Mouse (Mus musculus) kidney, postnatal 0 days (tissue): ENCODE measurements around the gene Rnf217. TPM values are rescaled to one million over a fixed set of nuclear protein-coding genes. Genes with fewer than 3 reads are reported as not detected.

Source experiments
- ATAC-seq: fragments of 200-750 bp; cut with Nextera tagmentation; replicated peaks from 2 replicates; pipeline ENCODE4 v1.8.0; 2017; ENCODE audit warnings: low read depth, moderate number of reproducible peaks, moderate TSS enrichment, moderate library complexity; ENCODE audit not compliant: low FRiP score
- DNase-seq: peaks from one replicate; pipeline ENCODE4 v3.0.0-alpha.2; 2016; ENCODE audit warnings: low spot score
- H3K27ac ChIP-seq: fragments of 300-500 bp; sonication (generic); 2 replicates; pipeline ENCODE4 v1.5.1; 2014; ENCODE audit warnings: mild to moderate bottlenecking
- H3K27me3 ChIP-seq: fragments of 300-500 bp; sonication (generic); 2 replicates; pipeline ENCODE4 v1.6.1; 2014; ENCODE audit warnings: low read length, mixed read lengths; ENCODE audit not compliant: insufficient read depth
- H3K36me3 ChIP-seq: fragments of 300-500 bp; sonication (generic); 2 replicates; pipeline ENCODE4 v1.6.1; 2014; ENCODE audit warnings: low read length, mixed read lengths; ENCODE audit not compliant: insufficient read depth
- H3K4me1 ChIP-seq: fragments of 300-500 bp; sonication (generic); replicated peaks from 2 replicates; pipeline ENCODE4 v1.6.1; 2014; ENCODE audit warnings: antibody characterized with exemption, low read length, mixed read lengths; ENCODE audit not compliant: insufficient read depth
- H3K4me2 ChIP-seq: fragments of 300-500 bp; sonication (generic); 2 replicates; pipeline ENCODE4 v1.6.1; 2014; ENCODE audit warnings: mild to moderate bottlenecking, low read length, moderate library complexity, mixed read lengths
- H3K4me3 ChIP-seq: fragments of 300-500 bp; sonication (generic); replicated peaks from 2 replicates; pipeline ENCODE4 v1.5.1; 2014; ENCODE audit warnings: low read depth, low read length
- H3K9ac ChIP-seq: fragments of 300-500 bp; sonication (generic); 2 replicates; pipeline ENCODE4 v1.6.1; 2014; ENCODE audit warnings: low read depth, low read length
- H3K9me3 ChIP-seq: fragments of 300-500 bp; sonication (generic); replicated peaks from 2 replicates; pipeline ENCODE4 v1.6.1; 2016; ENCODE audit warnings: low read length, inconsistent platforms, mixed read lengths
- CTCF ChIP-seq: IDR thresholded peaks from 2 replicates; pipeline ENCODE4 v1.5.1; 2016; ENCODE audit warnings: antibody characterized with exemption, low read depth, mild to moderate bottlenecking, moderate library complexity
- WGBS: fragments of 180-500 bp; shearing (Covaris S2); extraction: QIAGEN DNeasy Blood & Tissue Kit; methylation state at CpG from one replicate; pipeline ENCODE4 v1.1.7; 2014; 5-methylcytosine and 5-hydroxymethylcytosine counted together
- polyA plus RNA-seq: library from polyadenylated mRNA; unstranded; fragments of >200 nt; fragmentation: Nextera tagmentation; extraction: Ambion mirVana; gene quantifications from 2 replicates; pipeline ENCODE4 v1.2.1, GENCODE M21; 2015

The Rnf217 gene
- polyA plus RNA-seq, 1 experiment from 2014 or later = 1.4 TPM

DNA sequence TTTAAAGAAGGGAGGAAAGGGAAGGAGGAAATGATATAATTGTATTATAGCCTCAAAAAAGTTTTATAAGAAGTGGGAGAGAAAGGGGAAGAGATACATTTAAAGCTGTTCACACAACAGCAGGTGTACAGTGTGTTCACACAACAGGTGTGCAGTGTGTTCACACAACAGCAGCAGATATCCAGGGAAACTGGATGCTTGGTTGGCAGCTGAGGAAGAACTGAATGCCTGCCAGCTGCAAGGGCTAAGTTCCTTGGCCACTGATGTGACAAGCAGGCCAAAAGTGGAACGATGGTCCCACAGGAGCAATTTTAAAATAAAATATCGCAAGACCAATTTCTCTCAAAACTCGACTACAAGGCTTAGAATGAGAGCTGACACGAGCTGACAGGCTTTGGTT, 35.7 kb downstream of the Rnf217 start:
- no peak for TF ChIP-seq CTCF
- no peaks in the 10 kb centered on the region for H3K27me3 ChIP-seq
- H3K27ac ChIP-seq = no peak overlapping the region
- no peaks in the 10 kb centered on the region for H3K36me3 ChIP-seq
- no peak overlapping the region for H3K9ac ChIP-seq
- 83% methylated on average over 4 of the region's 4 CpGs for WGBS
- H3K4me2 ChIP-seq = no peak overlapping the region
- no peak overlapping the region for H3K4me3 ChIP-seq
- no peak for DNase-seq
- H3K9me3 ChIP-seq = no peaks in the 10 kb centered on the region
- no peak for ATAC-seq
- H3K4me1 ChIP-seq = no peaks in the 10 kb centered on the region

GRCm38 (mm10) chr10:31557311-31557710, 51.7 kb downstream of the Rnf217 start:
- WGBS = 86% methylated on average over 2 of the region's 2 CpGs

GRCm38 (mm10) chr10:31555433-31555960, 53.5 kb downstream of the Rnf217 start:
- WGBS = 85% methylated on average over 6 of the region's 6 CpGs
- H3K27me3 ChIP-seq = no peaks in the 10 kb centered on the region
- no peak for TF ChIP-seq CTCF

More at GRCm38 (mm10) chr10:31557311-31557710, 51.7 kb downstream of the Rnf217 start:
- ATAC-seq = no peak
- no peak for TF ChIP-seq CTCF
- DNase-seq = no peak
- Histone ChIP-seq H3K9me3 (no peaks in the 10 kb centered on the region), H3K4me2 (no peak overlapping the region), H3K4me3 (no peak overlapping the region), H3K4me1 (no peaks in the 10 kb centered on the region), H3K27me3 (no peaks in the 10 kb centered on the region), H3K36me3 (no peaks in the 10 kb centered on the region), H3K27ac (no peak overlapping the region), H3K9ac (no peak overlapping the region)

GRCm38 (mm10) chr10:31553302-31553701, 55.7 kb downstream of the Rnf217 start:
- H3K27me3 ChIP-seq = no peaks in the 10 kb centered on the region
- no peak overlapping the region for H3K27ac ChIP-seq
- H3K9me3 ChIP-seq = no peaks in the 10 kb centered on the region
- no peak for DNase-seq
- H3K4me3 ChIP-seq = no peak overlapping the region
- no peak for ATAC-seq
- H3K4me1 ChIP-seq = no peaks in the 10 kb centered on the region
- H3K36me3 ChIP-seq = no peaks in the 10 kb centered on the region
- H3K9ac ChIP-seq = no peak overlapping the region
- H3K4me2 ChIP-seq = no peak overlapping the region
- no peak for TF ChIP-seq CTCF
- 84% methylated on average over 4 of the region's 4 CpGs for WGBS

More at GRCm38 (mm10) chr10:31555433-31555960, 53.5 kb downstream of the Rnf217 start:
- Histone ChIP-seq H3K9ac (no peak overlapping the region), H3K4me2 (no peak overlapping the region), H3K36me3 (no peaks in the 10 kb centered on the region), H3K4me3 (no peak overlapping the region), H3K27ac (no peak overlapping the region), H3K4me1 (no peaks in the 10 kb centered on the region), H3K9me3 (no peaks in the 10 kb centered on the region)
- DNase-seq (no peak), ATAC-seq (no peak)

- ATAC-seq (no peak), DNase-seq (no peak)
- Histone ChIP-seq H3K27ac (no peak overlapping the region), H3K4me2 (no peak overlapping the region), H3K36me3 (no peaks in the 10 kb centered on the region), H3K9ac (no peak overlapping the region), H3K4me3 (no peak overlapping the region), H3K9me3 (no peaks in the 10 kb centered on the region), H3K27me3 (no peaks in the 10 kb centered on the region), H3K4me1 (no peaks in the 10 kb centered on the region)
- WGBS = 65% methylated on average over 7 of the region's 7 CpGs
- TF ChIP-seq CTCF = no peak
These were observed 57.1 kb downstream of the Rnf217 start for GRCm38 (mm10) chr10:31551850-31552249.

- Histone ChIP-seq H3K4me2 (no peak overlapping the region), H3K36me3 (no peaks in the 10 kb centered on the region), H3K27ac (no peak overlapping the region), H3K9me3 (no peaks in the 10 kb centered on the region), H3K4me1 (no peaks in the 10 kb centered on the region), H3K27me3 (no peaks in the 10 kb centered on the region), H3K9ac (no peak overlapping the region), H3K4me3 (no peak overlapping the region)
- 34% methylated on average over 1 of the region's 1 CpGs for WGBS
- TF ChIP-seq CTCF = no peak
- DNase-seq = no peak
- no peak for ATAC-seq
These were observed 57.6 kb downstream of the Rnf217 start for GRCm38 (mm10) chr10:31551362-31551761.

GRCm38 (mm10) chr10:31547156-31547555, 61.8 kb downstream of the Rnf217 start:
- DNase-seq (no peak), ATAC-seq (no peak)
- H3K4me2 ChIP-seq = no peak overlapping the region
- no peaks in the 10 kb centered on the region for H3K4me1 ChIP-seq
- no peaks in the 10 kb centered on the region for H3K36me3 ChIP-seq
- no peaks in the 10 kb centered on the region for H3K9me3 ChIP-seq
- no peaks in the 10 kb centered on the region for H3K27me3 ChIP-seq
- no peak for TF ChIP-seq CTCF
- 40% methylated on average over 2 of the region's 2 CpGs for WGBS
- no peak overlapping the region for H3K9ac ChIP-seq
- no peak overlapping the region for H3K4me3 ChIP-seq
- no peak overlapping the region for H3K27ac ChIP-seq
